Mouse (Mus musculus) thymus, adult 2 months (tissue): ENCODE measurements at regions not wholly inside any gene's neighbourhood (a gene's known extent, or its start where the extent isn't known, plus 50 kb on each side); places are given as distances from the start of the nearest gene placed in this dataset.
A peak's percentile ranks its signal among the peaks of the same experiment; 100 is the strongest.

Experiments
- DNase-seq: peaks from one replicate; pipeline ENCODE4 v3.0.0; 2021
- H3K27ac ChIP-seq: fragments of 200-500 bp; 2 replicates; pipeline ENCODE4 v1.5.1; 2012; ENCODE audit warnings: low read length, control low read depth; ENCODE audit not compliant: control insufficient read depth, insufficient read depth
- H3K27me3 ChIP-seq: fragments of 200-500 bp; 2 replicates; pipeline ENCODE4 v1.6.1; 2012; ENCODE audit warnings: mild to moderate bottlenecking, low read length, moderate library complexity, mixed read lengths; ENCODE audit not compliant: control insufficient read depth, insufficient read depth
- H3K36me3 ChIP-seq: fragments of 200-500 bp; 2 replicates; pipeline ENCODE4 v1.6.1; 2012; ENCODE audit warnings: mild to moderate bottlenecking, low read length, moderate library complexity; ENCODE audit not compliant: control insufficient read depth, insufficient read depth
- H3K4me1 ChIP-seq: fragments of 200-500 bp; replicated peaks from 2 replicates; pipeline ENCODE4 v1.6.1; 2012; ENCODE audit warnings: low read length; ENCODE audit not compliant: control insufficient read depth, insufficient read depth
- H3K4me3 ChIP-seq: fragments of 200-500 bp; 2 replicates; pipeline ENCODE4 v1.5.1; 2012; ENCODE audit warnings: mild to moderate bottlenecking, low read length, control low read depth, moderate library complexity; ENCODE audit not compliant: control insufficient read depth, insufficient read depth
- CTCF ChIP-seq: fragments of 200-500 bp; IDR thresholded peaks from 2 replicates; pipeline ENCODE4 v1.5.1; 2012; ENCODE audit warnings: mild to moderate bottlenecking, control low read depth, low read length, moderate library complexity, borderline replicate concordance; ENCODE audit not compliant: control insufficient read depth, poor library complexity, insufficient read depth; ENCODE audit errors: extremely low read depth
- POLR2A ChIP-seq: fragments of 200-500 bp; IDR thresholded peaks from 2 replicates; pipeline ENCODE4 v1.6.1; 2012; ENCODE audit warnings: mild to moderate bottlenecking, low read length, control low read depth, moderate library complexity; ENCODE audit not compliant: control insufficient read depth, poor library complexity, insufficient read depth; ENCODE audit errors: extremely low read depth
- WGBS: fragments of 180-500 bp; shearing (Covaris S2); methylation state at CpG from one replicate; pipeline ENCODE4 v1.1.7; 2018; 5-methylcytosine and 5-hydroxymethylcytosine counted together

GRCm38 (mm10) chr14:105429664-105430257 is 171.4 kb downstream of the Ndfip2 start:
- 88% methylated on average over 5 of the region's 5 CpGs for WGBS
- TF ChIP-seq CTCF (no peak), POLR2A (no peak)

GRCm38 (mm10) chr14:105427474-105427901 is 169.1 kb downstream of the Ndfip2 start:
- Histone ChIP-seq H3K27ac (no peak overlapping the region), H3K4me3 (no peak overlapping the region)
- DNase-seq = peak; percentile 9

More at GRCm38 (mm10) chr14:105429664-105430257, 171.4 kb downstream of the Ndfip2 start:
- 0 out of 2 replicates have a peak, but pooled peaks cover 2% of the 10 kb centered on the region for H3K4me1 ChIP-seq
- H3K4me3 ChIP-seq = no peak overlapping the region
- H3K36me3 ChIP-seq = no peaks in the 10 kb centered on the region
- no peak overlapping the region for H3K27ac ChIP-seq
- no peaks in the 10 kb centered on the region for H3K27me3 ChIP-seq
- no peak for DNase-seq

GRCm38 (mm10) chr14:105426597-105427334 is 168.4 kb downstream of the Ndfip2 start:
- H3K27ac ChIP-seq = no peak overlapping the region
- WGBS = 87% methylated on average over 19 of the region's 19 CpGs
- 0 out of 2 replicates have a peak, but pooled peaks cover 2% of the 10 kb centered on the region for H3K4me1 ChIP-seq
- H3K27me3 ChIP-seq = no peaks in the 10 kb centered on the region
- H3K4me3 ChIP-seq = no peak overlapping the region
- H3K36me3 ChIP-seq = no peaks in the 10 kb centered on the region
- no peak for TF ChIP-seq POLR2A
- TF ChIP-seq CTCF = no peak
- no peak for DNase-seq

More at GRCm38 (mm10) chr14:105427474-105427901, 169.1 kb downstream of the Ndfip2 start:
- H3K27me3 ChIP-seq = no peaks in the 10 kb centered on the region
- no peak for TF ChIP-seq CTCF
- TF ChIP-seq POLR2A = no peak
- H3K4me1 ChIP-seq = 0 out of 2 replicates have a peak, but pooled peaks cover 2% of the 10 kb centered on the region
- 52% methylated on average over 17 of the region's 17 CpGs for WGBS
- H3K36me3 ChIP-seq = no peaks in the 10 kb centered on the region

- no peaks in the 10 kb centered on the region for H3K27me3 ChIP-seq
- H3K27ac ChIP-seq = no peak overlapping the region
- no peak overlapping the region for H3K4me3 ChIP-seq
- WGBS = 95% methylated on average over 4 of the region's 4 CpGs
- H3K4me1 ChIP-seq = no peaks in the 10 kb centered on the region
- H3K36me3 ChIP-seq = no peaks in the 10 kb centered on the region
- DNase-seq = no peak
- TF ChIP-seq CTCF (no peak), POLR2A (no peak)
Observed at GRCm38 (mm10) chr14:105417967-105418366, 159.6 kb downstream of the Ndfip2 start.

GRCm38 (mm10) chr14:105417458-105417960 is 159.1 kb downstream of the Ndfip2 start:
- WGBS = 98% methylated on average over 8 of the region's 8 CpGs
- TF ChIP-seq POLR2A (no peak), CTCF (no peak)
- H3K27ac ChIP-seq = no peak overlapping the region
- no peaks in the 10 kb centered on the region for H3K27me3 ChIP-seq
- no peaks in the 10 kb centered on the region for H3K4me1 ChIP-seq
- no peak for DNase-seq
- no peaks in the 10 kb centered on the region for H3K36me3 ChIP-seq
- H3K4me3 ChIP-seq = no peak overlapping the region

- no peak overlapping the region for H3K27ac ChIP-seq
- WGBS = 96% methylated on average over 7 of the region's 7 CpGs
- DNase-seq = no peak
Observed at GRCm38 (mm10) chr14:105416964-105417363, 158.6 kb downstream of the Ndfip2 start.

More at GRCm38 (mm10) chr14:105416964-105417363, 158.6 kb downstream of the Ndfip2 start:
- no peaks in the 10 kb centered on the region for H3K4me1 ChIP-seq
- TF ChIP-seq CTCF = no peak
- H3K36me3 ChIP-seq = no peaks in the 10 kb centered on the region
- no peak overlapping the region for H3K4me3 ChIP-seq
- H3K27me3 ChIP-seq = no peaks in the 10 kb centered on the region
